Mouse (Mus musculus) C2C12 (cell line): ENCODE data around the gene Auts2.

ENCODE experiments used
- CEBPB ChIP-seq: IDR thresholded peaks from one replicate; pipeline ENCODE4 v1.6.1; 2011; ENCODE audit warnings: low read depth, mild to moderate bottlenecking, control low read depth, moderate library complexity
- CTCF ChIP-seq: IDR thresholded peaks from one replicate; pipeline ENCODE4 v1.5.1; 2011; ENCODE audit not compliant: control insufficient read depth, insufficient read depth, insufficient read length
- FOSL1 ChIP-seq: IDR thresholded peaks from one replicate; pipeline ENCODE4 v1.8.0; 2011; ENCODE audit warnings: mild to moderate bottlenecking, low read length; ENCODE audit not compliant: poor library complexity, insufficient read depth, severe bottlenecking
- MAX ChIP-seq: IDR thresholded peaks from one replicate; pipeline ENCODE4 v1.6.1; 2011; ENCODE audit warnings: mild to moderate bottlenecking, control low read depth
- MYOD1 ChIP-seq: IDR thresholded peaks from one replicate; pipeline ENCODE4 v1.6.1; 2011; ENCODE audit warnings: low read depth; ENCODE audit not compliant: control insufficient read depth, insufficient read length
- MYOG ChIP-seq: IDR thresholded peaks from one replicate; pipeline ENCODE4 v1.6.1; 2011; ENCODE audit not compliant: control insufficient read depth, insufficient read length; ENCODE audit errors: extremely low read depth
- USF1 ChIP-seq: IDR thresholded peaks from one replicate; pipeline ENCODE4 v1.6.1; 2011; ENCODE audit warnings: low read depth, mild to moderate bottlenecking, control low read depth, moderate library complexity

- no peak for TF ChIP-seq CTCF
- no peak for TF ChIP-seq MAX
- no peak for TF ChIP-seq USF1
- no peak for TF ChIP-seq CEBPB
- TF ChIP-seq MYOG = no peak
- TF ChIP-seq MYOD1 = no peak
- no peak for TF ChIP-seq FOSL1
These were observed 1052.3 kb downstream of the Auts2 start for GRCm38 (mm10) chr5:131490811-131491210.
